Mouse (Mus musculus) kidney, embryonic 14.5 days (tissue): Measurements from ENCODE around the gene Snx32. TPM values are rescaled to one million over a fixed set of nuclear protein-coding genes. Genes with fewer than 3 reads are reported as not detected.

Experiments
- ATAC-seq: fragments of 200-750 bp; cut with Nextera tagmentation; 2 replicates; pipeline ENCODE4 v1.8.0; 2017; ENCODE audit warnings: moderate number of reproducible peaks, mild to moderate bottlenecking, moderate TSS enrichment, moderate library complexity; ENCODE audit not compliant: low FRiP score, low TSS enrichment
- H3K27ac ChIP-seq: fragments of 300-500 bp; sonication (generic); 2 replicates; pipeline ENCODE4 v1.5.1; 2014; ENCODE audit warnings: low read depth, mild to moderate bottlenecking, low read length, moderate library complexity, mixed read lengths
- H3K27me3 ChIP-seq: fragments of 300-500 bp; sonication (generic); 2 replicates; pipeline ENCODE4 v1.6.1; 2014; ENCODE audit warnings: mild to moderate bottlenecking, low read length; ENCODE audit not compliant: control insufficient read depth, insufficient read depth
- H3K36me3 ChIP-seq: fragments of 300-500 bp; sonication (generic); 2 replicates; pipeline ENCODE4 v1.6.1; 2014; ENCODE audit warnings: low read length, mixed read lengths; ENCODE audit not compliant: control insufficient read depth, insufficient read depth
- H3K4me1 ChIP-seq: fragments of 300-500 bp; sonication (generic); 2 replicates; pipeline ENCODE4 v1.6.1; 2014; ENCODE audit warnings: low read length, mixed read lengths; ENCODE audit not compliant: control insufficient read depth, insufficient read depth
- H3K4me2 ChIP-seq: fragments of 300-500 bp; sonication (generic); replicated peaks from 2 replicates; pipeline ENCODE4 v1.6.1; 2014; ENCODE audit warnings: low read depth, mild to moderate bottlenecking, low read length
- H3K4me3 ChIP-seq: fragments of 300-500 bp; sonication (generic); 2 replicates; pipeline ENCODE4 v1.5.1; 2014; ENCODE audit warnings: mild to moderate bottlenecking, low read length
- H3K9ac ChIP-seq: fragments of 300-500 bp; sonication (generic); 2 replicates; pipeline ENCODE4 v1.6.1; 2014; ENCODE audit warnings: low read depth, mild to moderate bottlenecking, low read length, moderate library complexity
- H3K9me3 ChIP-seq: fragments of 300-500 bp; sonication (generic); 2 replicates; pipeline ENCODE4 v1.6.1; 2016; ENCODE audit warnings: low read length; ENCODE audit not compliant: control insufficient read depth
- WGBS: fragments of 180-500 bp; shearing (Covaris S2); extraction: QIAGEN DNeasy Blood & Tissue Kit; methylation state at CpG from one replicate; pipeline ENCODE4 v1.1.7; 2014; 5-methylcytosine and 5-hydroxymethylcytosine counted together
- polyA plus RNA-seq: library from polyadenylated mRNA; unstranded; fragments of >200 nt; fragmentation: Nextera tagmentation; extraction: Ambion mirVana; gene quantifications from 2 replicates; pipeline ENCODE4 v1.2.1, GENCODE M21; 2014

The Snx32 gene
- polyA plus RNA-seq = 5.7 and 6.5 TPM in 2 replicates

- H3K27ac ChIP-seq = 0 out of 2 replicates have a peak within 1 kb of the TSS, but pooled peaks have one; percentile 1
- peak within 1 kb of the TSS; percentile 48 for H3K4me3 ChIP-seq
- no peaks in the 10 kb centered on the region for H3K36me3 ChIP-seq
- 4% methylated on average over 47 of the region's 47 CpGs for WGBS
- H3K9ac ChIP-seq = peak within 1 kb of the TSS; percentile 60
- peak within 1 kb of the TSS; percentile 82 for H3K4me2 ChIP-seq
- H3K4me1 ChIP-seq = peaks cover 6% of the 10 kb centered on the region; the same call in 1 of the 2 replicates
- peaks cover 9% of the 10 kb centered on the region; the same call in 1 of the 2 replicates for H3K9me3 ChIP-seq
- no peaks in the 10 kb centered on the region for H3K27me3 ChIP-seq
- peak; percentile 99 for ATAC-seq
These were observed at the start of gene Snx32 for GRCm38 (mm10) chr19:5510031-5511026. TSS of gene Snx32 (minus strand) at chr19:5510538.

DNA sequence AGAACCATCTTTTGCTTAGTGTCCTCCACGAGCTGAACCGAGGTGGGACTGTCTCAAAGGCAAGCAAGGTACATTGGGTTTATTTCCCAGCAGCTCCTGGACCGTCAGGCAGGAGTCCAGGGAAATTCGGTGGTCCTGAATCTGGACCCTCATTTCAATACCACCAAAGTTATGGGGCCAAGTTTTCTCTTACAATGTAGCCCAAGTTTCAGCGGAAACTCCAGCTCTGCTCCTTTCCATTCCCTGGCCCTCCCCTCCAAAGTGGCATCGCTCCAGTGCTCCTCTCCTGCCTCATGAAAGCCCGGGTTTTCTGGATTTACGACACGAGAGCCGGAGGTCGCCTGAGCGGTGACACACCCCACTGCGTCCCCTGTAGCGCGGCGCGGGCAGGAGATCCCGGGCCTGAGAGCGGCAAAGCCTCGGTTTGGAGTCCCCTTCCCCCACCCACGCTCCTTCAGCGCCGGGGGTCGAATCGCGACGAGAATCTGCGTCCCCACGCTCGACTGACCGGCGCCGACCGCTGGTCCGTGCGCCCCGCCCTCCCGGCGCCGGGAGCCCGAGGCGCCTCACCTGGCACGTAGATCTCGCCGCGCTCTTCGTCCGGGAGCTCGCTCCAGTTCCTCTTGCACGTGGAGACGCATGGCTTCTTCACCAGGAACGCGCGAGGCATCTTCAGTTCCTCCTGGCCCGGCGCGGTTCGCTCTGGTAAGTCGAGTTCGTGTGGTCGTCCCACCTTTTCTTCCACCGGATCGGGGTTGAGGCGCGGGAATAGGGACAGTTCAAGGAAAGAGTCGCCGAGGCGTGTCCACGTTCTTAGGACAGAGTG, 49.5 kb upstream of the Snx32 start:
- peaks cover 23% of the 10 kb centered on the region; the same call in 1 of the 2 replicates for H3K4me1 ChIP-seq
- under 1% methylated on average over 69 of the region's 69 CpGs for WGBS
- ATAC-seq = peak; percentile 73
- H3K9ac ChIP-seq = peak overlapping the region; percentile 69
- peak overlapping the region; percentile 70 for H3K4me2 ChIP-seq
- H3K27me3 ChIP-seq = peaks cover 49% of the 10 kb centered on the region
- H3K36me3 ChIP-seq = no peaks in the 10 kb centered on the region
- no peaks in the 10 kb centered on the region for H3K9me3 ChIP-seq
- H3K27ac ChIP-seq = peak overlapping the region; percentile 91
- H3K4me3 ChIP-seq = peak overlapping the region; percentile 48

GRCm38 (mm10) chr19:5559229-5559628, 48.9 kb upstream of the Snx32 start:
- Histone ChIP-seq H3K27me3 (peaks cover 49% of the 10 kb centered on the region), H3K4me1 (peaks cover 23% of the 10 kb centered on the region; the same call in 1 of the 2 replicates), H3K9ac (peak overlapping the region; percentile 69), H3K36me3 (no peaks in the 10 kb centered on the region), H3K4me3 (peak overlapping the region; percentile 48), H3K27ac (peak overlapping the region; percentile 91), H3K9me3 (no peaks in the 10 kb centered on the region), H3K4me2 (peak overlapping the region; percentile 70)
- no peak for ATAC-seq
- 8% methylated on average over 8 of the region's 8 CpGs for WGBS

DNA sequence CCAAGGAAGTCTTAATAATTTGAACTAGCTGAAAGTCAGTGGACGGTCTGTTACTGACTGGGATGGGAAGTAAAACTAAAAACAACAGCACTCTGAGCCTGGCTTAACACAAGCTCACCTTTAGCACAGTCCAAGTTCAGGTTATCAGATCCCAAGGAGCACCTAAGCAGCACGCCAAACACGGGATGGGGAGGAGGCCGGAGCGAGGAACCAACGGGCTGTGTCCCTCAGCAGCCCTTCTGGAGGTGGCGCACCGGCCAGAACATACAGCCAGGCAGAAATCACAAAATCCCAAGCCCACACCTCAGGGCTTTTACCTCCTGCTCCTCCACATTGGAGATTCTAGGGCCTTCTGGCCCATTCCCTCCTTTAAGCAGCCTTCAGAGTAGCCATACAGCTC, 48.4 kb upstream of the Snx32 start:
- Histone ChIP-seq H3K27me3 (peaks cover 46% of the 10 kb centered on the region), H3K4me3 (peak overlapping the region; percentile 48), H3K9ac (0 out of 2 replicates have a peak overlapping the region, but pooled peaks have one; percentile 69), H3K27ac (peak overlapping the region; percentile 91), H3K4me2 (peak overlapping the region; percentile 70), H3K36me3 (no peaks in the 10 kb centered on the region), H3K9me3 (no peaks in the 10 kb centered on the region), H3K4me1 (peaks cover 23% of the 10 kb centered on the region; the same call in 1 of the 2 replicates)
- 40% methylated on average over 8 of the region's 8 CpGs for WGBS
- no peak for ATAC-seq

DNA sequence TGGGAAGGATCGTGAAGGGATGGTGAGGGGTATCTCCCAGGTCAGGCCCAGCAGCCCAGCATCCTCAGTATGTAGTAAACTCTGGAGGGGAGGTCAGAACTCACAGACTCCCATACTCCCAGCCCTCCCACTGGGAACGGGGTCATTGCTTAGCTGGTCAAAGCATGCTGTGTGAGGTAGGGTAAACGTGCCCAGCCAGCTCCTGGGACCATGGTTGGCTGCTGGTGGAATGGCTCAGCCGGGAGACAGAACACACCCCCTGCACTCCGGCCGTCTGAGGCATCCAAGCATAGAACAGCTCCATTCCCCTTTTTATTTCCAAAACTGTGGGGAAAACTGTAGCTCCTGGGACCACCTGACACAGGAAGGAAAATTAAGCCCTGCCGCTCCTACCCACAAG, 47.8 kb upstream of the Snx32 start:
- H3K27ac ChIP-seq = peak overlapping the region; percentile 91
- WGBS = 20% methylated on average over 7 of the region's 7 CpGs

GRCm38 (mm10) chr19:5554212-5554611, 43.9 kb upstream of the Snx32 start:
- peaks cover 18% of the 10 kb centered on the region; the same call in 1 of the 2 replicates for H3K36me3 ChIP-seq
- H3K9ac ChIP-seq = no peak overlapping the region
- peaks cover 13% of the 10 kb centered on the region for H3K27me3 ChIP-seq
- H3K27ac ChIP-seq = no peak overlapping the region
- WGBS = 68% methylated on average over 14 of the region's 14 CpGs
- no peaks in the 10 kb centered on the region for H3K9me3 ChIP-seq
- peaks cover 16% of the 10 kb centered on the region; the same call in 1 of the 2 replicates for H3K4me1 ChIP-seq
- H3K4me3 ChIP-seq = no peak overlapping the region
- no peak overlapping the region for H3K4me2 ChIP-seq
- 0 out of 2 replicates have a peak, but pooled peaks have one; percentile 20 for ATAC-seq

More for the DNA sequence above, 47.8 kb upstream of the Snx32 start:
- Histone ChIP-seq H3K27me3 (peaks cover 46% of the 10 kb centered on the region), H3K36me3 (no peaks in the 10 kb centered on the region), H3K4me2 (peak overlapping the region; percentile 70), H3K4me1 (peaks cover 23% of the 10 kb centered on the region; the same call in 1 of the 2 replicates), H3K4me3 (peak overlapping the region; percentile 48), H3K9ac (0 out of 2 replicates have a peak overlapping the region, but pooled peaks have one; percentile 42), H3K9me3 (no peaks in the 10 kb centered on the region)
- peak; percentile 53 for ATAC-seq

GRCm38 (mm10) chr19:5553802-5554201, 43.5 kb upstream of the Snx32 start:
- no peaks in the 10 kb centered on the region for H3K9me3 ChIP-seq
- ATAC-seq = 0 out of 2 replicates have a peak, but pooled peaks have one; percentile 7

GRCm38 (mm10) chr19:5547471-5548056, 37.2 kb upstream of the Snx32 start:
- no peak overlapping the region for H3K27ac ChIP-seq

More at GRCm38 (mm10) chr19:5553802-5554201, 43.5 kb upstream of the Snx32 start:
- Histone ChIP-seq H3K27me3 (peaks cover 9% of the 10 kb centered on the region; the same call in 1 of the 2 replicates), H3K27ac (no peak overlapping the region), H3K4me2 (no peak overlapping the region), H3K36me3 (peaks cover 18% of the 10 kb centered on the region; the same call in 1 of the 2 replicates), H3K4me1 (peaks cover 12% of the 10 kb centered on the region; the same call in 1 of the 2 replicates), H3K9ac (no peak overlapping the region), H3K4me3 (no peak overlapping the region)
- 44% methylated on average over 8 of the region's 8 CpGs for whole genome bisulfite sequencing

More at GRCm38 (mm10) chr19:5547471-5548056, 37.2 kb upstream of the Snx32 start:
- Histone ChIP-seq H3K27me3 (no peaks in the 10 kb centered on the region), H3K4me3 (no peak overlapping the region), H3K4me1 (no peaks in the 10 kb centered on the region), H3K9ac (no peak overlapping the region), H3K36me3 (peaks cover 18% of the 10 kb centered on the region; the same call in 1 of the 2 replicates), H3K4me2 (no peak overlapping the region), H3K9me3 (no peaks in the 10 kb centered on the region)
- no peak for ATAC-seq
- WGBS = 72% methylated on average over 4 of the region's 4 CpGs
